Mouse (Mus musculus) layer of hippocampus, adult 2 months (tissue): ENCODE results near the gene 4930470P17Rik. TPM values are rescaled to one million over a fixed set of nuclear protein-coding genes. Genes with fewer than 3 reads are reported as not detected.
A peak's percentile ranks its signal among the peaks of the same experiment; 100 is the strongest.
"Not testable (repeated sequence)": the region's sequence is repeated elsewhere in the genome, so short reads cannot be mapped to it uniquely, and the experiment has no call there.

Experiments used
- DNase-seq, 2 experiments: peaks; one replicate each; pipeline ENCODE4 v3.0.0; 2022; ENCODE audit warnings: low spot score in 2 of 2
- H3K27ac ChIP-seq: fragments of 200-600 bp; 2 replicates; pipeline ENCODE4 v1.8.1; 2022
- H3K4me3 ChIP-seq: fragments of 200-600 bp; 2 replicates; pipeline ENCODE4 v1.8.1; 2022; ENCODE audit warnings: mild to moderate bottlenecking
- CTCF ChIP-seq: fragments of 200-600 bp; conservative IDR thresholded peaks from 2 replicates; pipeline ENCODE4 v1.8.1; 2022; ENCODE audit warnings: antibody characterized with exemption, mild to moderate bottlenecking, moderate library complexity
- long read RNA-seq, 2 experiments: library from polyadenylated mRNA; stranded (forward); transcript quantifications; one replicate each; pipeline ENCODE4 v2.0.0; 2021; ENCODE audit warnings: borderline mapping rate in 2 of 2
- total RNA-seq, 2 experiments: library from RNA; stranded (reverse); gene quantifications; 2 replicates each; pipeline ENCODE4 v1.2.3; 2021

The 4930470P17Rik gene
- total RNA-seq, result not detected
- long read RNA-seq, experiment 1, result 0 reads
- long read RNA-seq, experiment 2, result 0 reads

DNA sequence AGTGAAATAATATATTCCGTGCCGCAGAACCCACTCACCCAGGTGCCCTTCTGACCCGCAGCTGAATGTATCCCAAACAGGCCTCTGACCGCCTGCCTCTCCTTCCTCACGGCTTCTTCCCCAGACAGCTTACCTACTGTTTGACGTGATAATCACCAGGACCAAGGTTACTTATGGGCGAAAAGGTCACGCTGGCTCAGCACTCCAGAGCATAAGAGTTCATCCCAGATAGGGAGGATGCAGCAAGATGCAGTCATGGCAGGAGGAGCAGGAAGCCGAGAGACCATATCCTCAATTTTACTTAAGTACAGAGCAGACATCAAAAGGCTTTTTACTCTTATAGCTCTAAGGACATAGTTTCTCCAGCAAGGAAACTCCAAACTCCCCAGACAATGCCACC is at the start of gene 4930470P17Rik:
Gene 4930470P17Rik (minus strand): TSS at position 101 of the 400 bp plus-strand sequence.
- no peak for TF ChIP-seq CTCF
- Histone ChIP-seq H3K27ac (no peak within 1 kb of the TSS), H3K4me3 (no peak within 1 kb of the TSS)
- DNase-seq, result no peak

DNA sequence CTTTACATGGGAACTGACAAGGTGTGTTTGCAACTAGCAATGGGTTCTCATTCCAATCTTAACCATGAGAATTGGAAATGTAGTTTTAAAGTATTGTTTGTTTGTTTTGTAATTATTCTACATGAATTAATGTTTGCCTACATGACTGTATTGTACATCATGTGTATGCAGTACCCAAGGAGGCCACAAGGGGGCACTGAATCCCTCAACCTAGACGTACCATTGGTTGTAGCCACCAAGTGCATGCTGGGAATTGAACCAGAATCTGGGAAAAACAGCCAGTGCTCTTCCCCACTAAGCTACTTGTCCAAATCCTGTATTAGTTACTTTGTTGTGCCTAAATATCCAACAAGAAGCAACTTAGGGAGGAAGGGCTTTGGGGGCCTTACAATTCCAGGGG is 49.7 kb upstream of the 4930470P17Rik start:
- DNase-seq, result no peak
- H3K27ac ChIP-seq, result no peak overlapping the region

GRCm38 (mm10) chr2:170648542-170648941 is 46.7 kb upstream of the 4930470P17Rik start:
- Histone ChIP-seq H3K27ac (no peak overlapping the region), H3K4me3 (no peak overlapping the region)
- no peak for TF ChIP-seq CTCF
- DNase-seq, result peak in 1 of 2 experiments; percentile 32

More for the DNA sequence above, 49.7 kb upstream of the 4930470P17Rik start:
- peak; percentile 67 for TF ChIP-seq CTCF
- no peak overlapping the region for H3K4me3 ChIP-seq

DNA sequence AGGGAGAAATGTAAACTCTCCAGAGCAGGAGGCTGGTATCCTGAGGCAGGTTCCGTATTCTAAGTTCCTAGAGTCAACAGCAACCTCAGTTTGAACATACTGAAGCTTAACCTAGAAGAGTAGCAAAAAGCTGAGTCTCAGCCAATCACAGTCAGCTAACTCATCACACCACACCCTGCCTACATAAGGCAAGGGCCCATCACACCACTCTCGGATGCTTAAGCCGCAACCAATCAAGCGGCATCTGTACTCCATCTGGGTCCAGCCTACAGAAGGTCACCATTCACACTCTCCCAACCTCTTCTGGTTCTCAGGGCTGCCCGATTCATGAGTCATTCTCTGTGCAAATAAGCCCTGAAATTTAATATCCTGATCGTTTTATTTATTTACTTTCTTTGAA is 44.4 kb upstream of the 4930470P17Rik start:
- no peak for TF ChIP-seq CTCF
- Histone ChIP-seq H3K27ac (no peak overlapping the region), H3K4me3 (no peak overlapping the region)
- no peak for DNase-seq

DNA sequence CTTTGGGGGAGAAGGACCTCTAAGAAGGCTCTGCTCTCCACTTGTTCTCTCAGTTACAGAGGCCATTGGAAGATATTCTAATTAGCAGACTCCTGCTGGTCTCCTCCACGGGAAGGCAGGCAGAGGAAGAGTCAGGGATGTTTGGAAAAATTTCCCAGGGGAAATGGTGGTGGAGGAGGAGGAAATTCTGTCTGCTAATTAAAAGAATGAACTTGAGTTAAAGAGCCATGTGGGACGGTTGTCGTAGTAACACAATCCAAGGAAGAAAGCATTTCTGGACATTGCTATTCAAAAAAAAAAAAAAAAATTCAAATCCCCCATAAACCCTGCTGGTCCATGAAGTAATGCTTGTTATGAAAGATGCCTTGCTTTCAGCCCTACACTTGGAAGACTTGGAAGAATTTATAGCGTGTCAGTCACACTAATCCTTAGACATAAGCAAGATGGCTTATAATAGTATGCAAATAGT is 40.6 kb upstream of the 4930470P17Rik start:
- no peak overlapping the region for H3K27ac ChIP-seq
- DNase-seq, result no peak
- TF ChIP-seq CTCF, result no peak
- no peak overlapping the region for H3K4me3 ChIP-seq

- no peak for DNase-seq
- H3K27ac ChIP-seq, result no peak overlapping the region
- no peak for TF ChIP-seq CTCF
- H3K4me3 ChIP-seq, result no peak overlapping the region
Observed at GRCm38 (mm10) chr2:170640281-170640680, 38.5 kb upstream of the 4930470P17Rik start.

- TF ChIP-seq CTCF, result no peak
- no peak for DNase-seq
- peak overlapping the region; percentile 40 for H3K4me3 ChIP-seq
- H3K27ac ChIP-seq, result peak overlapping the region; percentile 15
Observed at GRCm38 (mm10) chr2:170638746-170639145, 36.9 kb upstream of the 4930470P17Rik start.

- Histone ChIP-seq H3K4me3 (no peak overlapping the region), H3K27ac (no peak overlapping the region)
- DNase-seq, result no peak
- TF ChIP-seq CTCF, result no peak
Observed at GRCm38 (mm10) chr2:170632998-170633622, 31.3 kb upstream of the 4930470P17Rik start.

GRCm38 (mm10) chr2:170632386-170632785 is 30.6 kb upstream of the 4930470P17Rik start:
- TF ChIP-seq CTCF, result no peak
- no peak overlapping the region for H3K27ac ChIP-seq
- no peak overlapping the region for H3K4me3 ChIP-seq
- DNase-seq, result no peak

DNA sequence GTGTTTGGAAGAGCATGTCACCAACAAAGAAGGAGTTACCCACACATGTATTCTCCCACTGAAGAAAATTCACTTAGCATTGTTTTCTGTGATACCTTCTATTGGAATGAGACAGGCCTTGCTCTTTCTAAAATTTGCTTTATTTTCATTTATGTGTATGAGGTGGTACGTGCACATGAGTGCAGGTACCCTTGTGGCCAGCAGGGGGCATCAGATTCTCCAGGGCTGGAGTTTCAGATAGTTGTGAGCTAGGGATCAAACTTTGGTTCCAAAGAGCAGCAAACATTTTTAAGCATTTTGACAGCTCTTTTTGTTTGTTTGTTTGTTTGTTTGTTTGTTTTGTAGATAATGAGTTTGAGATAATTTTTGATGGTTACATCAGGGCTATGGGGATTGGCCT is 29.6 kb upstream of the 4930470P17Rik start:
- TF ChIP-seq CTCF, result peak; percentile 58
- H3K4me3 ChIP-seq, result no peak overlapping the region
- DNase-seq, result no peak
- no peak overlapping the region for H3K27ac ChIP-seq

GRCm38 (mm10) chr2:170630553-170630952 is 28.7 kb upstream of the 4930470P17Rik start:
- no peak overlapping the region for H3K4me3 ChIP-seq
- TF ChIP-seq CTCF, result no peak
- no peak overlapping the region for H3K27ac ChIP-seq
- no peak for DNase-seq

DNA sequence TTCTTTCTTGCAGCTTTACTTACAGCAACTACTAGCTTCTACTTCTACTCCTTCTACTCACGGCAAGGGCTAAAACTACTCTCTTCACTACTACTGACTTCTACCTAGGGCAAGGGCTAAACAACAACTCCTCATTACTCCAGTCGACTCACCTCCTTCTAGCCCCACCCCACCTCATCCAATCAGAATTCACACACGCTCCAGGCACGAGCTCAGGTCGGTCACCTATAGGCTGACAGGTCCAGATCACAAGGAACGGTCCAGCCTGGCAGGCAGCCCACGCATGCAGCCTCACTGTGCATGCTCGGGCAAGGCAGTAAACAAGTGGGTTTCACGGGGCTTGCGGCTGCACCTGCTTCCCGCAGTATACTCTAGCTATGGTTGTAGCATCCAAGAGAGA is 26.2 kb upstream of the 4930470P17Rik start:
- not testable (repeated sequence) for H3K4me3 ChIP-seq, H3K27ac ChIP-seq

GRCm38 (mm10) chr2:170624201-170624880 is 22.5 kb upstream of the 4930470P17Rik start:
- H3K27ac ChIP-seq, DNase-seq, H3K4me3 ChIP-seq: not testable (repeated sequence)

More for the DNA sequence above, 26.2 kb upstream of the 4930470P17Rik start:
- not testable (repeated sequence) for DNase-seq

DNA sequence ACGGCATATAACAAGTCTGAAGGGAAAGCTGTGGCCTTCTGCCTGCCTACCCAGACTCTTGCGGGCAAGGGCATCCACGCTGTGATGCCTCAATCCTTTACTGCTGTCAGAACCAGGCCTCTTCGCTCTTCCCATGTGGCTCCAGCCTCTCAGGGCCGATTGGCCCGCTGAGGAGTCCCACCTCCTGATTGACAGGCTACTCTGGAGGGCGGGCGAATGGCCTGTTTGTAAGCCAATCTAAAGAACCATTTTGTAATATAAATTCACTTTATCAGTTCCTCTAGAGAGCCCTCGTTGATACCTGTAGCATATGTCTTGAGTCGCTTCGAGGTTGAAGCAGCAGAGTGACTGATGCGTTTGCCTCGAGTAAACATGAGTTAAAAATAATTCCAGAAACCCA is 21.2 kb upstream of the 4930470P17Rik start:
- TF ChIP-seq CTCF, result no peak
- no peak overlapping the region for H3K27ac ChIP-seq
- no peak overlapping the region for H3K4me3 ChIP-seq
- DNase-seq, result no peak
